Mouse (Mus musculus) liver, embryonic 12.5 days (tissue): ENCODE data around the gene Mrpl45. TPM values are rescaled to one million over a fixed set of nuclear protein-coding genes. Genes with fewer than 3 reads are reported as not detected.
"Not testable (repeated sequence)": the region's sequence is repeated elsewhere in the genome, so short reads cannot be mapped to it uniquely, and the experiment has no call there.

ENCODE experiments used
- ATAC-seq: fragments of 200-750 bp; cut with Nextera tagmentation; 2 replicates; pipeline ENCODE4 v1.8.0; 2017; ENCODE audit warnings: moderate number of reproducible peaks, mild to moderate bottlenecking, moderate library complexity
- H3K27ac ChIP-seq: fragments of 300-500 bp; sonication (generic); 2 replicates; pipeline ENCODE4 v1.5.1; 2016; ENCODE audit warnings: mild to moderate bottlenecking
- H3K27me3 ChIP-seq: fragments of 300-500 bp; sonication (generic); replicated peaks from 2 replicates; pipeline ENCODE4 v1.6.1; 2016; ENCODE audit warnings: mild to moderate bottlenecking, moderate library complexity
- H3K36me3 ChIP-seq: fragments of 300-500 bp; sonication (generic); 2 replicates; pipeline ENCODE4 v1.6.1; 2016; ENCODE audit warnings: mild to moderate bottlenecking, moderate library complexity
- H3K4me1 ChIP-seq: fragments of 300-500 bp; sonication (generic); 2 replicates; pipeline ENCODE4 v1.6.1; 2016
- H3K4me2 ChIP-seq: fragments of 300-500 bp; sonication (generic); 2 replicates; pipeline ENCODE4 v1.6.1; 2016; ENCODE audit warnings: mild to moderate bottlenecking, moderate library complexity
- H3K4me3 ChIP-seq: fragments of 300-500 bp; sonication (generic); 2 replicates; pipeline ENCODE4 v1.5.1; 2016; ENCODE audit warnings: mild to moderate bottlenecking, moderate library complexity
- H3K9ac ChIP-seq: fragments of 300-500 bp; sonication (generic); 2 replicates; pipeline ENCODE4 v1.6.1; 2016; ENCODE audit warnings: mild to moderate bottlenecking, moderate library complexity
- H3K9me3 ChIP-seq: fragments of 300-500 bp; sonication (generic); replicated peaks from 2 replicates; pipeline ENCODE4 v1.6.1; 2016; ENCODE audit warnings: mild to moderate bottlenecking, moderate library complexity
- WGBS: fragments of 180-500 bp; shearing (Covaris S2); methylation state at CpG from one replicate; pipeline ENCODE4 v1.1.7; 2016; ENCODE audit not compliant: insufficient replicate concordance; 5-methylcytosine and 5-hydroxymethylcytosine counted together
- polyA plus RNA-seq: library from polyadenylated mRNA; unstranded; fragments of >200 nt; fragmentation: Nextera tagmentation; extraction: Ambion mirVana; gene quantifications from 2 replicates; pipeline ENCODE4 v1.2.1, GENCODE M21; 2016

Mrpl45 gene
- polyA plus RNA-seq, 1 experiment from 2014 or later: 44.0 TPM

- H3K27me3 ChIP-seq: no peaks in the 10 kb centered on the region; the same call in 1 of the 2 replicates
- no peak for ATAC-seq
- H3K9ac ChIP-seq: no peak overlapping the region
- no peak overlapping the region for H3K27ac ChIP-seq
- no peaks in the 10 kb centered on the region for H3K4me1 ChIP-seq
- no peaks in the 10 kb centered on the region for H3K36me3 ChIP-seq
- WGBS: 49% methylated on average over 7 of the region's 7 CpGs
- no peaks in the 10 kb centered on the region for H3K9me3 ChIP-seq
- no peak overlapping the region for H3K4me3 ChIP-seq
- H3K4me2 ChIP-seq: no peak overlapping the region
These were observed 13.2 kb upstream of the Mrpl45 start for GRCm38 (mm10) chr11:97302231-97302781.

- Histone ChIP-seq H3K27me3 (peaks cover 5% of the 10 kb centered on the region), H3K36me3 (no peaks in the 10 kb centered on the region), H3K9me3 (no peaks in the 10 kb centered on the region), H3K4me3 (no peak overlapping the region), H3K4me1 (peaks cover 9% of the 10 kb centered on the region), H3K27ac (no peak overlapping the region), H3K4me2 (no peak overlapping the region), H3K9ac (no peak overlapping the region)
- 66% methylated on average over 5 of the region's 5 CpGs for WGBS
- ATAC-seq: no peak
These were observed 10.9 kb upstream of the Mrpl45 start for GRCm38 (mm10) chr11:97304631-97305030.

- ATAC-seq: no peak
These were observed 8.0 kb upstream of the Mrpl45 start for GRCm38 (mm10) chr11:97307294-97308069.

GRCm38 (mm10) chr11:97308806-97309450 lies 6.6 kb upstream of the Mrpl45 start:
- Histone ChIP-seq H3K36me3 (no peaks in the 10 kb centered on the region), H3K9ac (no peak overlapping the region), H3K4me1 (peaks cover 28% of the 10 kb centered on the region), H3K4me3 (peak overlapping the region; percentile 42), H3K9me3 (no peaks in the 10 kb centered on the region), H3K27me3 (peaks cover 35% of the 10 kb centered on the region), H3K4me2 (peak overlapping the region; percentile 65), H3K27ac (no peak overlapping the region)
- no peak for ATAC-seq
- WGBS: 24% methylated on average over 3 of the region's 3 CpGs

More at GRCm38 (mm10) chr11:97307294-97308069, 8.0 kb upstream of the Mrpl45 start:
- no peak overlapping the region for H3K9ac ChIP-seq
- peaks cover 33% of the 10 kb centered on the region for H3K27me3 ChIP-seq
- H3K4me3 ChIP-seq: no peak overlapping the region
- no peak overlapping the region for H3K4me2 ChIP-seq
- 81% methylated on average over 11 of the region's 11 CpGs for WGBS
- no peaks in the 10 kb centered on the region for H3K9me3 ChIP-seq
- no peaks in the 10 kb centered on the region for H3K36me3 ChIP-seq
- no peak overlapping the region for H3K27ac ChIP-seq
- peaks cover 28% of the 10 kb centered on the region for H3K4me1 ChIP-seq

- Histone ChIP-seq H3K9me3 (no peaks in the 10 kb centered on the region), H3K4me2 (peak overlapping the region; percentile 65), H3K4me1 (peaks cover 28% of the 10 kb centered on the region), H3K9ac (peak overlapping the region; percentile 42; the same call in 1 of the 2 replicates), H3K36me3 (no peaks in the 10 kb centered on the region), H3K27me3 (peaks cover 35% of the 10 kb centered on the region), H3K27ac (no peak overlapping the region), H3K4me3 (peak overlapping the region; percentile 42)
- under 1% methylated on average over 9 of the region's 9 CpGs for WGBS
- ATAC-seq: no peak
These were observed 6.1 kb upstream of the Mrpl45 start for GRCm38 (mm10) chr11:97309451-97309836.

GRCm38 (mm10) chr11:97309911-97310571 lies 5.5 kb upstream of the Mrpl45 start:
- Histone ChIP-seq H3K9me3 (no peaks in the 10 kb centered on the region), H3K4me1 (peaks cover 33% of the 10 kb centered on the region), H3K27ac (no peak overlapping the region), H3K36me3 (no peaks in the 10 kb centered on the region), H3K4me2 (peak overlapping the region; percentile 65), H3K4me3 (peak overlapping the region; percentile 42), H3K27me3 (peaks cover 35% of the 10 kb centered on the region), H3K9ac (peak overlapping the region; percentile 42; the same call in 1 of the 2 replicates)
- ATAC-seq: peak; percentile 40; the same call in 1 of the 2 replicates
- WGBS: under 1% methylated on average over 25 of the region's 25 CpGs

- Histone ChIP-seq H3K4me1 (peaks cover 33% of the 10 kb centered on the region), H3K36me3 (no peaks in the 10 kb centered on the region), H3K4me3 (peak overlapping the region; percentile 35), H3K4me2 (peak overlapping the region; percentile 65), H3K9me3 (no peaks in the 10 kb centered on the region), H3K27ac (0 out of 2 replicates have a peak overlapping the region, but pooled peaks have one; percentile 30), H3K27me3 (peaks cover 35% of the 10 kb centered on the region), H3K9ac (0 out of 2 replicates have a peak overlapping the region, but pooled peaks have one; percentile 22)
- WGBS: 5% methylated on average over 18 of the region's 18 CpGs
- ATAC-seq: no peak
These were observed 4.5 kb upstream of the Mrpl45 start for GRCm38 (mm10) chr11:97310895-97311631.

- WGBS: 72% methylated on average over 1 of the region's 1 CpGs
- not testable (repeated sequence) for ATAC-seq, H3K4me2 ChIP-seq, H3K27ac ChIP-seq, H3K36me3 ChIP-seq, H3K9ac ChIP-seq, H3K9me3 ChIP-seq, H3K4me3 ChIP-seq
- peaks cover 43% of the 10 kb centered on the region for H3K4me1 ChIP-seq
- peaks cover 35% of the 10 kb centered on the region for H3K27me3 ChIP-seq
These were observed 2.6 kb upstream of the Mrpl45 start for GRCm38 (mm10) chr11:97312871-97313270.

- peaks cover 35% of the 10 kb centered on the region for H3K27me3 ChIP-seq
- no peak overlapping the region for H3K4me2 ChIP-seq
- WGBS: 90% methylated on average over 3 of the region's 3 CpGs
- H3K9me3 ChIP-seq: no peaks in the 10 kb centered on the region
- no peak overlapping the region for H3K9ac ChIP-seq
- ATAC-seq: no peak
- peaks cover 39% of the 10 kb centered on the region for H3K4me1 ChIP-seq
- H3K4me3 ChIP-seq: no peak overlapping the region
- H3K27ac ChIP-seq: no peak overlapping the region
- peaks cover 16% of the 10 kb centered on the region for H3K36me3 ChIP-seq
These were observed 1.4 kb upstream of the Mrpl45 start for GRCm38 (mm10) chr11:97314110-97314509.

- H3K9me3 ChIP-seq: no peaks in the 10 kb centered on the region
- H3K4me1 ChIP-seq: peaks cover 31% of the 10 kb centered on the region
- peaks cover 27% of the 10 kb centered on the region for H3K27me3 ChIP-seq
- H3K9ac ChIP-seq: peak overlapping the region; percentile 75
- H3K4me2 ChIP-seq: peak overlapping the region; percentile 75
- WGBS: 39% methylated on average over 8 of the region's 8 CpGs
- ATAC-seq: no peak
- peaks cover 19% of the 10 kb centered on the region for H3K36me3 ChIP-seq
- H3K27ac ChIP-seq: peak overlapping the region; percentile 70
- H3K4me3 ChIP-seq: peak overlapping the region; percentile 73
These were observed 589 bp upstream of the Mrpl45 start for GRCm38 (mm10) chr11:97314751-97315503.

- no peak overlapping the region for H3K4me3 ChIP-seq
- peaks cover 8% of the 10 kb centered on the region for H3K4me1 ChIP-seq
- no peaks in the 10 kb centered on the region for H3K27me3 ChIP-seq
- peaks cover 66% of the 10 kb centered on the region for H3K36me3 ChIP-seq
- no peak overlapping the region for H3K27ac ChIP-seq
- H3K9me3 ChIP-seq: no peaks in the 10 kb centered on the region
- ATAC-seq: no peak
- no peak overlapping the region for H3K9ac ChIP-seq
- H3K4me2 ChIP-seq: no peak overlapping the region
- WGBS: 88% methylated on average over 7 of the region's 8 CpGs
These were observed 5.7 kb downstream of the Mrpl45 start for GRCm38 (mm10) chr11:97321197-97321596.
